Mouse (Mus musculus): ENCODE data around the gene Shkbp1.

GRCm38 (mm10) chr7:27356861-27357594 lies 1.2 kb upstream of the Shkbp1 start, which contains the start of gene Gm20479:
- TF ChIP-seq CTCF (IDR thresholded peaks at IDR 0.05; ENCODE audit: low read depth, low read length), result no peak
- no peak for TF ChIP-seq POLR2A (IDR thresholded peaks at IDR 0.05; ENCODE audit: borderline replicate concordance, low read depth, low read length)
